Mouse (Mus musculus) gastrocnemius, postnatal 4 days (tissue): ENCODE data around the gene Smarca2. TPM values are rescaled to one million over a fixed set of nuclear protein-coding genes. Genes with fewer than 3 reads are reported as not detected.

Source experiments
- DNase-seq, 2 experiments: peaks; one replicate each; pipeline ENCODE4 v3.0.0; 2021 to 2022; ENCODE audit warnings: low spot score in 2 of 2, mixed read lengths in 2 of 2
- total RNA-seq, 2 experiments: library from RNA; stranded (reverse); gene quantifications; 2 replicates each; pipeline ENCODE4 v1.2.3; 2021

Smarca2 gene
- total RNA-seq, 2 experiments from 2014 or later = 63.8 to 75.7 TPM

DNA sequence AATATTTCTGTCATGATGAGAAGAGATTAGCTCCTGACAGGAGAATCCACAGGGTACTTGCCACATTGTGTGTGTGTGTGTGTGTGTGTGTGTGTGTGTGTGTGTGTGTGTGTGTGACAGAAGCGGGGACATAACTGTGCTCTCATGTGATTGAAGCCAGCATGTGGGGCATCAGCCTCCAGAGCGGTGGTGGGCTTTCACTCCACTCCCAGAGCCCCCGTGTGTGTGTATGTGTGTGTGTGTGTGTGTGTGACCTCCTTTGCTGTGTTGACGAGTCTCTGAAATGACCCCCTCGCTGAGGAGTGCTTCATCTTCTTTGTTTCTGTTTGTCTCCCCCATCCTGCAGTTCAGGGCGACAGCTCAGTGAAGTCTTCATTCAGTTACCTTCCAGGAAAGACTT lies 165.7 kb downstream of the Smarca2 start:
- DNase-seq = no peak

DNA sequence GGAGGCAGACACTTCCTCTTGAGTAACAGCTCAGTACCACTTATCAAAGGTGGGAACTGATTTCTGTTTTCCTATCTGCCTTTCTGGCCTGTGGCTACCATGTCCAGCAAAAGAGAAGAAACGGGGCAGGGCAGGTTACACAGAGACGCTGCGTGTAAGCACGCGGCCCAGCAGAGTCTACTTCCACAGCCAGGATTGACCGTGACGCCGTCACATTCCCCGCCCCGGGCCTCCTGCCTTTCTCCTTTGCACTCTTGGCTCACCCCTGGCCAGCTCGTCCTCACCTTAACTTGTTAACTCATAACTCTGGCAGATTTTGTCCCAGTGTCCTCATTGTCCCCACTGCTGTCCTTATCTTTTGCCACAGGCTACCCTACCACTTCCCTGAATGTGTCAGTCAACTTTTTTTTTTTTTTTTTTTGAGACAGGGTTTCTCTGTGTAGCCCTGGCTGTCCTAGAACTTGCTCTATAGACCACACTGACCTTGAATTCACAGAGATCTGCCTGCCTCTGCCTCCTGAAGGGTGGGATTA lies 167.3 kb downstream of the Smarca2 start:
- no peak for DNase-seq

DNA sequence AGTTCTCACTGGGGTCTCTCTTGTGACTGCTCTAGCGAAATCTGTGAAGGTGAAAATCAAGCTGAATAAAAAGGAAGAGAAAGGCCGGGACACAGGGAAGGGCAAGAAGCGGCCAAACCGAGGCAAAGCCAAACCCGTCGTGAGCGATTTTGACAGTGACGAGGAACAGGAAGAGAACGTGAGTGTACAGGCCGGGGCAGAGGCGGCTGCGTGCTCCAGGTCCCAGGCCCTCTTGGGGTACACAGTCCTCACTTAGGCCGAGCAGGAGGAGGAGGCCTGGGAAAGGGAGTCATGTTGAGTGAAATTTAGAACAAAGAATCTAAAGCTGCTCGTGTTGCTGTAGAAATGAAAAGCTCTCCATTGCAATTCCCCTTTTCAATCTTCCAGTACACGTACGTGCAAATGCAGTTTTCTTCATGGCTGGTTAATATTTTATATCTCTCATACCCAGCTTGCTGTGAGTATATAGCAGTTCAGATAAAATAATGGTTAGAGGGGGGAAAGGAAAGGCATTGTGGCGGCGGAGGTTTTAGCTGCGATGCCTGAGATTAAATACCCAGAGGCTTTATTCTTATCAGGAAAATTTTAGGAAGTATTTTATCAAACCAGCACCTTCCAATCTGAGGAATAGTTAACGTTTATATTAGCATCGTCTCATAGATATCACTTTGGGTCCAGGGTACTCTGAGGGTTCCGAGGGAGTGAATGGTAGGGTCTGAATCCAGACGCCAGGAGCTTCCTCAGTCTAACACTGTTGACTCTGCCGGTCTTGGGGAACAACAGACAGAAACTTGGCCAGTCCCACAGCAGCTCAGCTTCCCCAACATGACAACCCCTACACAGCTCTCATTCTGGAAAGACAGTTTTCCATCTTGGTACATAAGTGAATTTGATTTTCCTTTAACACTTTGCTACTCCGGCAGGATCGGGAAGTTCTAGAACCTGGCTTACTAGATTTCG lies 171.5 kb downstream of the Smarca2 start:
- no peak for DNase-seq

DNA sequence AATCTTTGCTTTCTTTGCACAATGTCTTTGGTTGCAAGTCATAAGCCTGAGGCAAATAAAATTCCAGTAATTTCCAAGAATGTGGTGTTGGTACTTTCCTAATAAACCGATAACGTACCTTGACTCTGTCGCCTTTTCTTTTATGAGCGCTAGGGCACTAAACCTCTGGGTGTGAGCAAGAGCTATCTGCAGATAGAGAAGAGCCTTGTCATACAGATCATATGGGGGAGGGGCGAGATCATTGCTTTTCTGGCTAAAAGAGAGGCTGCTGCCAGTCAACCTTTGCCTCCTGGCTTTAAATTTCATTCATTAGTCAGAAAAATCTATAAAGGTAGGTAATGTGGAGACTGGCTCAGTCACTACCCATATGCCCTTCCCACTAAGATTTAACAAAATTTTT lies 173.3 kb downstream of the Smarca2 start:
- no peak for DNase-seq

DNA sequence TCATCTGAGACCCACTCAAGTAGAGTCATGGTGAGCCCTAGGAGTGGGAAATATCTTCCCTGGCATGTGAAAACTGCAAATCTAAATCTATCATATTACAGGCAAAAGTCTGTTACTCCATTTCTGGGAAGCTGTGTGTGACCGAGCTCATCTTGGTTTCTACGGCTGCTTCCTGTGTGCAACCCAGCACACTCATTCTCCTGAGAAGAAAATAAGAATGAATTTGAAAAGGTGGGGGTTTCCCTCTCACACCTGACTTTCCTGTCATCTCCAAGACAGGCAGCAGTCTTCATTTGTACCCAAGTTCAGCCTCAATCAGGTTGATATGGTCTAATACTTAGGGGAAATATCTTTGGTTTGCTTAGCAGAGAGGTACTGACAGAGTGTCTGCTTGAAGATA lies 176.4 kb downstream of the Smarca2 start:
- no peak for DNase-seq

DNA sequence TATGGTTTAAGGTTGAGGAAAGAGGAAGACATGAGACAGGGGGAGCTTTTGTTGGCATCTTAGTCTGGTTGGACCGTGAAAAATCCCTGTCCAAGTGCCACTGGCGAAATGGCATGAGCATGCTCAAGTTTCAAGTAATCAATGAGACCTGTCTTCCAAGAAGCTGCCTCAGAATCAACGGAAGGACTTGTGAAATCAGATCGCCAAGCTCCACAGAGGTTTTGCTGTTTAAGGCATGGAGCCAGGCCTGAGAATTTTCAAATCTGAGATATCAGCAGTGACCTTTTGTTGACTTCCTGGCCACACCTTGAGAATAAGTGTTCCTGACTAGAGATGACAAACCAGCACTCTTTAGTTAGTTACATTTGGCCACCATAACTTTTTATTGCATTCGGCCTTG lies 183.6 kb downstream of the Smarca2 start:
- no peak for DNase-seq

DNA sequence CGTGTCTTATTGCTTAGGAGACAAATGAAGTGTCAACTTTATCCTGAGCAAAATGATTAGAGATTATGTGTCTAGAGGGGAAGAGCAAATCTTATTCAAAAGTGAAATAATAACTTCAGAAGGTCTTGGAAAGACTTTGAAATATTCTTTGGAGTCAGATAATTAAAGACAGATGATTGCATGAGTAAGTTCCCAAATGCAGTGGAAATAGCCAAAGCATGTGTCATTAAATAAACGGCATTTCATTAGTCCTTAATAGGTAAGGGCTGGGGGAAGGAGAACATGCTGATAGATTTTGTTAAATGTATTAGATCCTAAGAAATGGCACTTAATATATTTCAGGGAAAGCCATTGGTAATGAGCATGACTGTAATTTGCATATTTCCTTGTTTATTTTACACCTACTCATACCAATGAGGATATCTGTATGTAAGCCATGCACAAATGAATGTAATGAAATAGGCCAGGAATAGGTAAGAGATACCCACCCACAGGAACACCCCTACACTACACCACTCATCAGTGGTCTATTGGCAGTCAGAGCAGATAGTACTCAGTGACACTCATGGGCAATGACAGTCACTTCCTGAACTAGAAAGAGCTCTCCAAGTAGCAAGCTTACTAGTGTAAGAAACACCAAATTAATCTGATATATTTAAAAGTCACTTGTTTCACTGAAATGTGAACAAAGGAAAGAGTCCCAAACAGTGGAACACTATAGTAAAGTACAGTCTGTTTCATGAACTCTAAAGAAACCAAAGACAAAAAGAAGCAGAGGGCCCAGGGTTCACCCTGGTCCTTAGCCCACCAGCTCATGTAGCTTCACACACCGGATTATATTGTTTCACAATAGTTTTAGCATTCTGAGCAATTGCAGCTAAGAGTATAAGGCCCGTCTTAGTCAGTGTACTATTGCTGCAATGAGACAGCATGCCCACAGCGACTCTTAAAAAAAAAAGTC lies 185.8 kb downstream of the Smarca2 start:
- DNase-seq = no peak

DNA sequence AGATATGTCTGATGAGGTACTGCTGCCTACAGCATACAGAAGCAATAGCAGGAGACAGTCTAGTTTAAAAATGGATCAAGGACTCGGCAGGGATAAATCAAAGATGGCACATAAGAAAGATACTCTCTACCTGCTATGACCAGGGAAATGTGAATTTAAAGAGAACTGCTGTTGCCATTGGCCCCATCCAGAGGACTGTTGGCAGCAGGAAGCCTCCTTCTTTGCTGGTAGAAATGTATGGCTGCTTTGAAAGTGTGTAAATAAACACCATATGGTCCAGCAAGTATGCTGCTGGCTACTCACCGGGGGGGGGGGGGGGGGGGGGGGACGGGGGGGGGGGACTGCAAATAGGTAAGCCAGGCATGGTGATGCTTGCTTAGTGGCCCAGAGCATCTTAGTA lies 189.5 kb downstream of the Smarca2 start:
- DNase-seq = no peak

DNA sequence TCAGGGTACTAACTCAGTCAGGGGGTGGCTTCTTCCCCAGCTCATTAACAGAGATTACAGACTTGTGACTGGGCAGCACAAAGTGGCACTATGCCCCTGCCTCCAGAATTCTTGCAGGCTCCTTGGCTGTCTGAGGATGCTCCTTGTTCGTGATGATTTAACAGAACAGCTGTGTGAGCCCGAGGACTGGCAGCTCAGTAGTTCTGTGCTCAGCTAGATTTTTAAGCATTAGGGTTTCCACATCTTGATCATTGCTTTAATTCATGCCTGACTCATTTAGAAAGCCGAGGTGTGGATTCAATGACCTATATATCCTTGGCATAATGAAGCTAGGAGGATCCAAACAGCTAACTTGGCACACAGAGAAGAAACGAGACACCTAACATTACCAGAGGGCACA lies 191.2 kb downstream of the Smarca2 start:
- no peak for DNase-seq

DNA sequence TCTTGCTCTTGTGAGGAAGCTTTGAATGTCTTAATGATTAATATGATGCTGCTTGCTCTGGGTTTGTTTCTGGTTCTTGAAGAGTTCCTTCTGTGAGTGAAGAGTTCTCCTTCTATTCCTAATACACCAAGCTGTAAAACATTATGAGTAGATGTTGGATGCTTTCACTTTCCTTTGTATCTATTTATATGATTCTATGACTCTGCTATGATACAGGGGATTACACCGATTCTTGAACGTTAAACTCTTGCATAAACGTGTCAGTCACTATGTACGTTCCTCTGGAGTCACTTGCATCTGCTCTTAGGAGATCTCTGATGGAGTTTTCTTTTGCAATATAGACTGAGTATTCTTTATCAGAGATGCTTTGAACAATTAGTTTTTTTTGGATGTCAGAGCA lies 199.6 kb downstream of the Smarca2 start:
- DNase-seq = no peak

DNA sequence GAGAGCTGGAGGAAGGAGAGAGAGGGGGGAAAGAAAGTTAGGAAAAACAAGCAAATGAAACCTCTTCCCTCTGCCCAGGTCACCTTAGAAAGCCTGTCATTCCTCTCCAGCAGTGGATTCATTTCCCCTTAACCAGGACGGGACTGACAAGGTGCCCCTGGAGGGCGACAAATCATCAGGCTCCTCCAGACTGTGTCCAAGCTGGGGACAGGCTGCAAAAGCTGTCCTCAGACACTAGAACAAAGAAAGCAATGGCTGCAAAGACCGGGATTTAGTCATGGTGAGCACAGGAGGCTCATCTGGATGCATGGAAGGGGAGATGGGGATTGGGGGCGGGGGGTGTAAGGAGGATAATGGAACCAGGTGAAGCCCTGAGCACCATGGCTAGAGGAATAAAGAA lies 209.8 kb downstream of the Smarca2 start:
- no peak for DNase-seq

DNA sequence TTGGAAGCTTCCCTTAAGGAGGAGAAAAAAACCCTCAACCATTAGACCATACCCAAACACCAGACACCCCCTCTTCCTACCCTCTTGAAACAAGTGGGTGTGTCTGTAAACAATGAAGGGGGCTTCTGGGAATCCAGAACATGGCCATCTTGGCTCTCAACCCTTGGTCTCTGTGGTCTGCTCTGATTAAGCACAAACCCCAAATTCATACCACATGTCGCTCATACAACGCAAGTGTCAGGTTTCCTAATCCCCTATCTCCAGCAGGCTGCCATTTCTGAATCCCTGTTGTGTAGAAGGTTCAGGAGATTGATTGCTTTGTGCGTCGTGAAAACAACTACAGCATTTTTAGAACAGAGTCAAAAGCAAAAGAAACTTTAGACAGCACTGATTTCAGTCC lies 213.1 kb downstream of the Smarca2 start:
- DNase-seq = no peak
